Mouse (Mus musculus) embryonic facial prominence, embryonic 11.5 days (tissue): ENCODE results near the gene Hebp1. TPM values are rescaled to one million over a fixed set of nuclear protein-coding genes. Genes with fewer than 3 reads are reported as not detected.
A peak's percentile ranks its signal among the peaks of the same experiment; 100 is the strongest.

ENCODE experiments used
- ATAC-seq: fragments of 200-750 bp; cut with Nextera tagmentation; replicated peaks from 2 replicates; pipeline ENCODE4 v1.8.0; 2017; ENCODE audit warnings: low read depth; ENCODE audit not compliant: insufficient number of reproducible peaks, low FRiP score, low TSS enrichment
- DNase-seq: peaks from one replicate; pipeline ENCODE4 v3.0.0-alpha.2; 2015; ENCODE audit warnings: low spot score
- H3K27ac ChIP-seq: fragments of 300-500 bp; sonication (generic); replicated peaks from 2 replicates; pipeline ENCODE4 v1.5.1; 2014; ENCODE audit warnings: mild to moderate bottlenecking, low read depth, low read length, control low read depth
- H3K27me3 ChIP-seq: fragments of 300-500 bp; sonication (generic); 2 replicates; pipeline ENCODE4 v1.6.1; 2014; ENCODE audit warnings: mild to moderate bottlenecking, low read length, moderate library complexity, mixed read lengths; ENCODE audit not compliant: control insufficient read depth, insufficient read depth
- H3K36me3 ChIP-seq: fragments of 300-500 bp; sonication (generic); replicated peaks from 2 replicates; pipeline ENCODE4 v1.6.1; 2014; ENCODE audit warnings: low read depth, mild to moderate bottlenecking, low read length, moderate library complexity, mixed read lengths; ENCODE audit not compliant: control insufficient read depth, insufficient read depth
- H3K4me1 ChIP-seq: fragments of 300-500 bp; sonication (generic); 2 replicates; pipeline ENCODE4 v1.6.1; 2014; ENCODE audit warnings: low read length, mixed read lengths; ENCODE audit not compliant: control insufficient read depth, insufficient read depth
- H3K4me2 ChIP-seq: fragments of 300-500 bp; sonication (generic); 2 replicates; pipeline ENCODE4 v1.6.1; 2014; ENCODE audit warnings: low read depth, mild to moderate bottlenecking, control low read depth, low read length, moderate library complexity
- H3K4me3 ChIP-seq: fragments of 300-500 bp; sonication (generic); 2 replicates; pipeline ENCODE4 v1.5.1; 2014; ENCODE audit warnings: low read depth, low read length, control low read depth
- H3K9ac ChIP-seq: fragments of 300-500 bp; sonication (generic); replicated peaks from 2 replicates; pipeline ENCODE4 v1.6.1; 2014; ENCODE audit warnings: mild to moderate bottlenecking, control low read depth, low read length
- H3K9me3 ChIP-seq: fragments of 300-500 bp; sonication (generic); replicated peaks from 2 replicates; pipeline ENCODE4 v1.6.1; 2016; ENCODE audit warnings: mild to moderate bottlenecking, low read length, inconsistent platforms, mixed read lengths; ENCODE audit not compliant: control insufficient read depth
- WGBS: fragments of 180-500 bp; shearing (Covaris S2); extraction: QIAGEN DNeasy Blood & Tissue Kit; methylation state at CpG from one replicate; pipeline ENCODE4 v1.1.7; 2014; 5-methylcytosine and 5-hydroxymethylcytosine counted together
- polyA plus RNA-seq: library from polyadenylated mRNA; unstranded; fragments of >200 nt; fragmentation: Nextera tagmentation; extraction: Ambion mirVana; gene quantifications from 2 replicates; pipeline ENCODE4 v1.2.1, GENCODE M21; 2014

Hebp1 gene
- polyA plus RNA-seq, 1 experiment from 2014 or later, result 3.1 TPM

DNA sequence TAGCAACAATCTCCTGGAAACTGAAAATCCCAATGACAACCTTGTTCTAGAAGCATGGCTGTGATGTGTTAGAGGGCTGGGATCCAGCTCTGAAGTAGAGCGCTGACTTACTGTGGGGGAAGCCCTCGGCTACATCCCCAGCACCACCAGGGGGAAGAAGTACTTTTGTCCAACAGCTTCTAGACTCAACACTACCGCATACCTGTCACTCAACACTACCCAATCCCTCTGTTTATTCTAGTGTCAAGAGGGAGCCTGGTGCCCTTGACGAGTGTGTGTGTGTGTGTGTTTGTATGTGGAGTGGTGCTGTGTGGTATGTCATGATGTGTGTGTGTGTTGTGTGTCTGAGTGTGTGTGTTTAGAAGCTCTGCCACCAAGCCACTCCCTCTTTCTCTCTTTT, 40.3 kb downstream of the Hebp1 start:
- H3K9me3 ChIP-seq, result no peaks in the 10 kb centered on the region
- H3K27me3 ChIP-seq, result no peaks in the 10 kb centered on the region
- H3K36me3 ChIP-seq, result no peaks in the 10 kb centered on the region
- no peak overlapping the region for H3K4me2 ChIP-seq
- H3K27ac ChIP-seq, result no peak overlapping the region
- H3K4me1 ChIP-seq, result no peaks in the 10 kb centered on the region
- H3K9ac ChIP-seq, result no peak overlapping the region
- 74% methylated on average over 4 of the region's 4 CpGs for WGBS
- no peak for DNase-seq
- no peak overlapping the region for H3K4me3 ChIP-seq
- ATAC-seq, result no peak

DNA sequence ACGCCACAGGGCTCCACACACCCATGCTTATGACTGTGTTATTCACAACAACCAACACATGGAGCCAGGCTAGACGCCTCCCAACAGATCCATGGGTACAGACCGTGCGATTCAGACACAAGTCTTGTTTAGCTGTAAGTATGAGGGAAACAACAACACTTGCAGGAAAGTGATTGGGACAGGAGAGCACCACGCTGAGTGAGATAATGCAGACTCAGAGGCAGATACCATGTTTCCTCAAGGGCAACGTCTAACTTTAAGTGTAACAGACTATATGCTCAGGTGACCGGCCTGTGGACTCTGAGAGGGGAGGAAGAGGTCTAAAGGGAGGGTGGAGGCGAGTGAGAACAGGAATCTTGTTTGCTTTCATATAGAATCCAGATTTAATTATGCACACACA, 41.2 kb downstream of the Hebp1 start:
- Histone ChIP-seq H3K4me2 (no peak overlapping the region), H3K27me3 (no peaks in the 10 kb centered on the region), H3K4me3 (no peak overlapping the region), H3K9me3 (no peaks in the 10 kb centered on the region), H3K4me1 (no peaks in the 10 kb centered on the region), H3K36me3 (no peaks in the 10 kb centered on the region), H3K9ac (no peak overlapping the region), H3K27ac (no peak overlapping the region)
- 76% methylated on average over 8 of the region's 8 CpGs for WGBS
- no peak for ATAC-seq
- no peak for DNase-seq

DNA sequence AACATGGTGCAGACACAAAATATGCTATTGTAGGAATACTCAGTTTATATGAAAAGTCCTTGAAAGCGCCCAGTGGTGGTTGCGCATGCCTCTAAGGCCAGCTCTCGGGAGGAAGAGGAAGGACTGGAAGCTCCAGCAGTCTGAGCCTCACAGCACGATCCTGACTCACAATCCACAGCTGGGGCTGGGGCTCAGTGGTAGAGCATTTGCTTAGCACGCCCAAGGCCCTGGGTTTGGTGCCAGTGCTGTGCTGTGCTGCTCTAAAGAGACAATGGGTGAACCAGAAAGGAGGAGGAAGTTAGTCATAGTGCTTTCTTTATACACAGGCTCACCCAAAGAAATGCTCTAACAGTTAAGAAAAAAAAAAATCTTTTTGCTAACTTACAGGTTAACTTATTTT, 44.1 kb downstream of the Hebp1 start:
- no peaks in the 10 kb centered on the region for H3K36me3 ChIP-seq
- H3K9me3 ChIP-seq, result no peaks in the 10 kb centered on the region
- ATAC-seq (no peak), DNase-seq (no peak)
- no peak overlapping the region for H3K27ac ChIP-seq
- no peaks in the 10 kb centered on the region for H3K4me1 ChIP-seq
- no peak overlapping the region for H3K9ac ChIP-seq
- no peak overlapping the region for H3K4me2 ChIP-seq
- WGBS, result 86% methylated on average over 5 of the region's 5 CpGs
- H3K4me3 ChIP-seq, result no peak overlapping the region
- H3K27me3 ChIP-seq, result no peaks in the 10 kb centered on the region

DNA sequence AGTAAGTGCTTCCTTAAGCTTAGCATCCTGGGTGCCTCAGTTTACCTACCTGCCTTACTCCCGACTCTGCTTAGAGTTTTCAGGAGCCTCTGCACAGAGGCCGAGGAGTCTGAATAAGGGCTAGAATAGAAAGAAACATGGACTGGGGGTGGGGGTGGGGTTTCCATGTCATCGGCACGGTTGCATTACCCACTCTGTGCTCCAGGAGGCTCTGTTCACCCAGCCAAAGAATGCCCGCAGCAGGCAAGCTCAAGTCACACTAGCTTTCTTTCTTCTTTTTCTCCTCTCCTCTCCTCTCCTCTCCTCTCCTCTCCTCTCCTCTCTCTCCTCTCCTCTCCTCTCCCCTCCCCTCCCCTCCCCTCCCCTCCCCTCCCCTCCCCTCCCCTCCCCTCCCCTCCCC, 47.5 kb downstream of the Hebp1 start:
- 35% methylated on average over 5 of the region's 5 CpGs for WGBS
- no peaks in the 10 kb centered on the region for H3K27me3 ChIP-seq

DNA sequence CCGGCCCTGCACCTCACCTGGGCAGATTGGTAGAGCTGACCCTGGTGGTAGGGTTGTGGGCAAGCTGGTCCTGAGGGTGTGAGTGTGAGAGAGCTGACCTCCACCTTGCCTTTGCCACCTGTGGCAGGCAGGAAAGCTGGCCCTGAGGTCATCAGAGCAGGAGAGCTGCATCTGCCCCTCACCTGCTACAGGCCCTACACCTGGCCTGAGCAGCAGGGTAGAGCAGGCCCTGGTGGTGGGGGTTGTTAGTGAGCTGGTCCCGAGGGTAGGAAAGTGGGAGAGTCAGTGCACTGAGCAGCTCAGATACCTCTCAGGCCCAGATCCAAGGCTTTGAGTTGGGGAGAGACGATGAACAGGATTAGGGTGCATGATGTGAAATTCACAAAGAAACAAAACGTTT, 48.1 kb downstream of the Hebp1 start:
- ATAC-seq, result no peak
- no peak overlapping the region for H3K4me3 ChIP-seq
- 69% methylated on average over 4 of the region's 4 CpGs for WGBS

More for the DNA sequence above, 47.5 kb downstream of the Hebp1 start:
- Histone ChIP-seq H3K9ac (no peak overlapping the region), H3K4me2 (no peak overlapping the region), H3K36me3 (no peaks in the 10 kb centered on the region), H3K4me1 (no peaks in the 10 kb centered on the region), H3K9me3 (no peaks in the 10 kb centered on the region), H3K27ac (no peak overlapping the region), H3K4me3 (no peak overlapping the region)
- peak; percentile 63 for DNase-seq
- ATAC-seq, result no peak

DNA sequence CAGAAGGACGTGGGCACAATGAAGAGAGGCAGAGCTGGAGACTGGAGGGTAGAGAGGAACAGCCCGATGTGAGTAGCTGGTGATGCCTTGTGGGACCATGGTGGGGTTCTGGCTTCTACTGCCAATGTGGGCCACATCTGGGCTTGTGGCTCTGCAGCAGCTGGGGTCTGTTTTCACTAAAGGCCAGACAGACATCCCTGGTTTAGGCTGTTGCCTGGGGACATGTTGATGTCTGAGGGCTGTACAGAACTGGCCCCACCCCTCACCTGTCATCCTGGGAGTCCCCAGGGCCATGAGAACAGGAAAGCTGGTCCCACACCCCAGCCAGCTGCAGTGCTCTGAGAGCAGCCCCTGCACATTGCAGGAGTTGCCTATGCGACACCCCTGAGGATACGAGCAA, 48.6 kb downstream of the Hebp1 start:
- no peak for ATAC-seq

More for the DNA sequence above, 48.1 kb downstream of the Hebp1 start:
- Histone ChIP-seq H3K4me2 (no peak overlapping the region), H3K4me1 (no peaks in the 10 kb centered on the region), H3K27ac (no peak overlapping the region), H3K27me3 (no peaks in the 10 kb centered on the region), H3K9me3 (no peaks in the 10 kb centered on the region), H3K36me3 (no peaks in the 10 kb centered on the region), H3K9ac (no peak overlapping the region)
- no peak for DNase-seq

DNA sequence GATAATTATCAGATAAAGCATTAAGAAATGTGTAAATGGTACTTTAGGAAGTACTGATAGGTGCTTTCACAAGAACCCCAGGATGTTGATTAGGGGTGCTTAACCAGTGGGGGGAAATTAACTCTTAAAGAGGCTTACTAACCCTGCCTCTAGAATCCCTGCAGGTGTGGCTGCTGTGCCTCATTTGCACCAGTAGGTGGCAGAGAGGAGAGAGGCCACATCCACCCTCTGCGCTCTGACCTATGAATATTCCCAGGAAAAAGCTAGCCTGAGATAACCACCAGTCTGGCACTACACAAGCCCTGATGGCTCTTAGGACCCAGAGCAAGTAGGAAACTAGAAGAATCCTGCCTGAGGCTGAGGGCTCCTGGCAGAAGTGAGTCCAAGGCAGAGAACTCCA, 49.3 kb downstream of the Hebp1 start:
- 29% methylated on average over 1 of the region's 1 CpGs for WGBS
- Histone ChIP-seq H3K36me3 (no peaks in the 10 kb centered on the region), H3K9me3 (no peaks in the 10 kb centered on the region), H3K9ac (no peak overlapping the region), H3K4me1 (no peaks in the 10 kb centered on the region), H3K27ac (no peak overlapping the region), H3K4me3 (no peak overlapping the region), H3K27me3 (no peaks in the 10 kb centered on the region), H3K4me2 (no peak overlapping the region)
- DNase-seq (peak; percentile 46), ATAC-seq (no peak)

More for the DNA sequence above, 48.6 kb downstream of the Hebp1 start:
- Histone ChIP-seq H3K9ac (no peak overlapping the region), H3K4me1 (no peaks in the 10 kb centered on the region), H3K27ac (no peak overlapping the region), H3K9me3 (no peaks in the 10 kb centered on the region), H3K4me3 (no peak overlapping the region), H3K27me3 (no peaks in the 10 kb centered on the region), H3K4me2 (no peak overlapping the region), H3K36me3 (no peaks in the 10 kb centered on the region)
- WGBS, result 73% methylated on average over 4 of the region's 4 CpGs
- DNase-seq, result no peak

DNA sequence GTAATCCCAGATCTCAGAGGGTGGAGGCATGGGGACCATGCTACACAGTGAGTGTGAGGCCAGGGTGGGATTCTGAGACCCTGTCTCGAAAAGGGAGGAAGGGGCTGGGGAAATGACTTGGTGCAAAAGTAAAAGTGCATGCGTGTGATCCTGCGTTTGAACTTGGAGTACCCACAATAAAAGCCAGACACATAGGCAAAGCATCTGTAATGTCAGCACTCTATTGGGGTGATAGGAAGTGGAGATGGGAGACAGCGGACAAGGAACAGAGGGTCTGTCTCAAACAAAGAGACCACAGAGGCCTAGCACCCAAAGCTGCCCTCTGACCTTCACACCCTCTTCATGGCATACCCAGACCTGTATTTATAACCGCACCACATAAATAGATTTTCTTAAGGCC, 51.8 kb downstream of the Hebp1 start:
- no peak overlapping the region for H3K27ac ChIP-seq
- H3K9ac ChIP-seq, result no peak overlapping the region
- no peak overlapping the region for H3K4me2 ChIP-seq
- no peak overlapping the region for H3K4me3 ChIP-seq
- H3K9me3 ChIP-seq, result no peaks in the 10 kb centered on the region
- 88% methylated on average over 5 of the region's 5 CpGs for WGBS
- H3K4me1 ChIP-seq, result no peaks in the 10 kb centered on the region
- H3K36me3 ChIP-seq, result no peaks in the 10 kb centered on the region
- ATAC-seq, result no peak
- no peak for DNase-seq
- no peaks in the 10 kb centered on the region for H3K27me3 ChIP-seq
